Comparison of ENCODE assay signal across 8 mouse cellular contexts in genomic region chr11:3408997-3409732, GRCm38 (mm10). TPM values are rescaled to one million over a fixed set of nuclear protein-coding genes. Genes with fewer than 3 reads are reported as not detected.
DNase-seq lines count a peak whose midpoint lies in the region; ATAC-seq lines count a peak whose summit lies in the region.

TSS of gene Limk2 (minus strand) at chr11:3409189.

- ATAC-seq in inflammation-experienced regulatory T-cells, adult 6 months: peak; percentile 90
- ATAC-seq in megakaryocyte-erythroid progenitor cell, adult 5-6 weeks (replicated peaks; ENCODE audit: low FRiP score, low TSS enrichment, poor library complexity, severe bottlenecking): peak; percentile 96

- peak; percentile 91 for DNase-seq in adipocyte (ENCODE audit: low spot score)
- peak; percentile 92 for DNase-seq in embryo, embryonic 10 days (ENCODE audit: low spot score)
- DNase-seq in gastrocnemius, postnatal 14 days: peak; percentile 94
- DNase-seq in left cerebral cortex, postnatal 10 days (ENCODE audit: extremely low spot score in 1 of 2, low spot score in 2 of 2): peak; percentile 65 to 92
- DNase-seq in right cerebral cortex, postnatal 25 days: peak; percentile 84
- DNase-seq in urinary bladder, postnatal 4 days (ENCODE audit: low spot score in 2 of 2): peak; percentile 89 to 94

- intact Hi-C loops in gastrocnemius, postnatal 14 days (cut with DNase I; ENCODE audit: low total_unique reads): no loop called here
- intact Hi-C loops in left cerebral cortex, postnatal 10 days (cut with DNase I): no loop called here

RNA-seq across cellular contexts. Expression of gene Limk2, which starts in this region (rescaled TPM):
- 10 to 100 TPM; 13.2 to 13.6 TPM for total RNA-seq in gastrocnemius, postnatal 14 days (2021)
- 10 to 100 TPM; 84.8 to 90.3 (median 87.8) TPM for polyA plus RNA-seq in inflammation-experienced regulatory T-cells, adult 6 months (2017; shearing (Covaris generic))
- 100 to 1,000 TPM; 123 to 126 TPM for total RNA-seq in left cerebral cortex, postnatal 10 days (2021)
- 23.6 and 24.4 TPM in 2 replicates for total RNA-seq in megakaryocyte-erythroid progenitor cell, adult 5-6 weeks (2014; fragmentation: Nextera tagmentation)
- 15.8 and 24.5 TPM in 2 replicates for total RNA-seq in megakaryocyte-erythroid progenitor cell, adult 5-6 weeks (2017)

Comparison
In these comparisons a context has a peak if more than half of its experiments do, and no peak if none do; other contexts are left out.
1. Peak in every context shown above with its lines: DNase-seq and ATAC-seq.
2. RNA of gene Limk2 (total RNA-seq): 123 to 126 TPM in left cerebral cortex, postnatal 10 days; 15.8 to 24.5 TPM in megakaryocyte-erythroid progenitor cell, adult 5-6 weeks and 13.2 to 13.6 TPM in gastrocnemius, postnatal 14 days; every median in the first group is over 4 times any median in the second.